Mouse (Mus musculus) hindbrain, embryonic 13.5 days (tissue): Measurements from ENCODE around the gene Zbtb49. TPM values are rescaled to one million over a fixed set of nuclear protein-coding genes. Genes with fewer than 3 reads are reported as not detected.

Experiments used
- ATAC-seq: fragments of 200-750 bp; cut with Nextera tagmentation; 2 replicates; pipeline ENCODE4 v1.8.0; 2017; ENCODE audit warnings: moderate TSS enrichment; ENCODE audit not compliant: low FRiP score
- H3K27ac ChIP-seq: fragments of 300-500 bp; sonication (generic); 2 replicates; pipeline ENCODE4 v1.5.1; 2015; ENCODE audit warnings: inconsistent platforms, mild to moderate bottlenecking, moderate library complexity
- H3K27me3 ChIP-seq: fragments of 300-500 bp; sonication (generic); 2 replicates; pipeline ENCODE4 v1.6.1; 2015; ENCODE audit warnings: mild to moderate bottlenecking, inconsistent platforms
- H3K36me3 ChIP-seq: fragments of 300-500 bp; sonication (generic); 2 replicates; pipeline ENCODE4 v1.6.1; 2015; ENCODE audit warnings: mild to moderate bottlenecking, inconsistent platforms
- H3K4me1 ChIP-seq: fragments of 300-500 bp; sonication (generic); replicated peaks from 2 replicates; pipeline ENCODE4 v1.6.1; 2015; ENCODE audit warnings: inconsistent platforms
- H3K4me2 ChIP-seq: fragments of 300-500 bp; sonication (generic); 2 replicates; pipeline ENCODE4 v1.6.1; 2015; ENCODE audit warnings: inconsistent platforms, mild to moderate bottlenecking, moderate library complexity
- H3K4me3 ChIP-seq: fragments of 300-500 bp; sonication (generic); 2 replicates; pipeline ENCODE4 v1.5.1; 2015; ENCODE audit warnings: mild to moderate bottlenecking, inconsistent platforms
- H3K9ac ChIP-seq: fragments of 300-500 bp; sonication (generic); 2 replicates; pipeline ENCODE4 v1.6.1; 2015; ENCODE audit warnings: mild to moderate bottlenecking, inconsistent platforms
- H3K9me3 ChIP-seq: fragments of 300-500 bp; sonication (generic); 2 replicates; pipeline ENCODE4 v1.6.1; 2016; ENCODE audit warnings: inconsistent platforms
- WGBS: fragments of 180-500 bp; shearing (Covaris S2); methylation state at CpG from one replicate; pipeline ENCODE4 v1.1.7; 2015; 5-methylcytosine and 5-hydroxymethylcytosine counted together
- polyA plus RNA-seq: library from polyadenylated mRNA; unstranded; fragments of >200 nt; fragmentation: Nextera tagmentation; extraction: Ambion mirVana; gene quantifications from 2 replicates; pipeline ENCODE4 v1.2.1, GENCODE M21; 2015

Gene Zbtb49
- polyA plus RNA-seq, result 20.4 and 23.6 TPM in 2 replicates

DNA sequence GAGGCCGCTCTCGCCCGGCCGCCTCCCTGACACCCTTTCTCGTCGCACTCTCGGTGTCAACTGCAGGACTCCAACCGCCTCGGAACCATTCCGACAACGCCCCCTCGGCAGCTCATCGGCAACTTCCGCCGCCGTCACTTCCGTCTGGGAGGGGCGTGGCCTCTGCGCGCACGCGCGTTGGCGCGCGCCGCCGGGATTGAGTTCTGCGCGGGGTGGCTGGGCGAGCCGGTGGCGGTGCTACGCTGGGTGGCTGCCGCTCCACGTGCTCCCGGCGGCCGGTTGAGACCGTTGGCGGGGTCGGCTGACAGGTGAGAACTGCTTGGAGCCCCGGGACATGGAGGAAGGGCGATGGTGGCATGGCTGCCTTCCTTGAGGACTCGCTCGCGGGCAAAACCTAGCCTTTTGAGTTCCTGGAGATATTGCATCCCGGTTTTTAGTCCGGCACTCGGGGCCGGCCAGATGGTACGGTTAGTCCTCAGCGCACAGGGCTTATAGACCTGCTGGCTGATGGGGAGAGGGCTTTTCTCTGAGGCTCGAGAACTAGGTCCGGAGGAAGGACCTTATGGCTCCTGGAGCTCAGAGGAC lies at the start of gene Zbtb49, which contains the start of gene Lyar:
Gene Zbtb49, minus strand, starts transcription at position 130 of the 585 bp plus-strand sequence.
Gene Lyar, plus strand, starts transcription at position 143 of the 585 bp plus-strand sequence.
- H3K4me2 ChIP-seq, result peak within 1 kb of the TSS; percentile 92
- H3K4me3 ChIP-seq, result peak within 1 kb of the TSS; percentile 83
- under 1% methylated on average over 55 of the region's 55 CpGs for WGBS
- peak within 1 kb of the TSS; percentile 86 for H3K27ac ChIP-seq
- no peaks in the 10 kb centered on the region for H3K9me3 ChIP-seq
- H3K36me3 ChIP-seq, result peaks cover 36% of the 10 kb centered on the region
- peak; percentile 94 for ATAC-seq
- H3K27me3 ChIP-seq, result no peaks in the 10 kb centered on the region
- peak within 1 kb of the TSS; percentile 95 for H3K9ac ChIP-seq
- peaks cover 34% of the 10 kb centered on the region for H3K4me1 ChIP-seq

DNA sequence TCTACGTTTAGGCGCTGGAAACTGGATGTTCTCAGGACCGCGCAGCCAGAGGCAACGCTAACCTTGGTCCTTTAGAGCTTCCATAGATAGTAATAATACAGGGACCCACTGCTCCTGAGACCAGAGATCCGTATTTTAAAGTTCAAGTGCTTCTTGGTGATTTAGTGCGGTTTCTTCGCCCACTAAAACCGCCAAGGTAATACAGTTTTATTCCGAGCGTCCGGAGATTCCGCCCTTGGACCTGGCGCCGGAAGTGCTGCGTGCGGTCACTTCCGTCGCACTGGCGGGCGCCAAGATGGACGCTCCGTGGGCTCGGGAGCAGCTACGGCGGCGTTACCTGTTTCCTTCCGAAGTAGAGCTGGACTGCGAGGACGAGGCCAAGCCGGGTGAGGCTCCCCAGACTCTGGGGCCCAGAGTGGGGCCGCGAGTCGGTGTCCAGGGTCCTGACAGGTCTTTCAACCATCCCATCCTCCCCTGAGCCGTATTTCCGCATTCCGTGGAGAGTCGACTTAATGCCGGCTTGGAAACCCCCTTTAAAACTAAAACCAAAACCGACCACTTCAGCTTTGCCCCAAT lies 39.9 kb upstream of the Zbtb49 start, which contains the start of gene Tmem128:
Gene Tmem128, plus strand, starts transcription at position 79 of the 576 bp plus-strand sequence.
- Histone ChIP-seq H3K9me3 (no peaks in the 10 kb centered on the region), H3K4me3 (peak within 1 kb of the TSS; percentile 81), H3K27ac (peak within 1 kb of the TSS; percentile 84), H3K36me3 (peaks cover 29% of the 10 kb centered on the region), H3K27me3 (0 out of 2 replicates have a peak, but pooled peaks cover 7% of the 10 kb centered on the region), H3K9ac (peak within 1 kb of the TSS; percentile 86), H3K4me2 (peak within 1 kb of the TSS; percentile 67), H3K4me1 (peaks cover 10% of the 10 kb centered on the region)
- peak; percentile 80 for ATAC-seq
- under 1% methylated on average over 40 of the region's 40 CpGs for WGBS

DNA sequence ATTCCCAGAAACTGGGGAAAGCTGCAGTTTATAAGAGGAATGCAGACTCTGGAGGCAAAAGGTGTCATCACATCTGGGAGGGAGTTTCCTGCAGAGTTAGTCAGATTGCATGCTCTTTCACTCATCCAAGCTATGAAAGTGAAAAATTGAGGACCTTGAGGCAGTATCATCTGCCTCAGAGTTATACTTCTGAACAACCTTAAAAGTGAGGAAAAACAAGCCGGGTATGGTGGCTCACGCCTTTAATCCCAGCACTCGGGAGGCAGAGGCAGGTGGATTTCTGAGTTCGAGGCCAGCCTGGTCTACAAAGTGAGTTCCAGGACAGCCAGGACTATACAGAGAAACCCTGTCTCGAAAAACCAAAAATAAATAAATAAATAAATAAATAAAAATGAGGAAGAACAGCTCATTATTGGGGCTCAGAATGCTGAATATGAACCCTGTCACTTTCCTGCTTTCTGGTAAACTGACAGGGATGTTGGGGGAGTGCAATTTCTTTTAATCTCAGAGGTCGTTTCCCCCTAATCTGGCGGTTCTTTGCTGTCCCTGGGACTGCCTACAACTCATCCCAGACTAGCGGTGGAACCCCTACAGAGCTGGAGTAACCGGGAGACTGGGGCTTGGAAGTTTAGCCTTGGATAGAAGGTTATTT lies 39.3 kb upstream of the Zbtb49 start:
- Histone ChIP-seq H3K36me3 (peaks cover 23% of the 10 kb centered on the region), H3K27me3 (0 out of 2 replicates have a peak, but pooled peaks cover 7% of the 10 kb centered on the region), H3K4me2 (peak overlapping the region; percentile 67), H3K4me3 (peak overlapping the region; percentile 81), H3K9ac (peak overlapping the region; percentile 86), H3K4me1 (peaks cover 10% of the 10 kb centered on the region), H3K9me3 (no peaks in the 10 kb centered on the region), H3K27ac (peak overlapping the region; percentile 84)
- WGBS, result 46% methylated on average over 9 of the region's 9 CpGs
- ATAC-seq, result 0 out of 2 replicates have a peak, but pooled peaks have one; percentile 28

DNA sequence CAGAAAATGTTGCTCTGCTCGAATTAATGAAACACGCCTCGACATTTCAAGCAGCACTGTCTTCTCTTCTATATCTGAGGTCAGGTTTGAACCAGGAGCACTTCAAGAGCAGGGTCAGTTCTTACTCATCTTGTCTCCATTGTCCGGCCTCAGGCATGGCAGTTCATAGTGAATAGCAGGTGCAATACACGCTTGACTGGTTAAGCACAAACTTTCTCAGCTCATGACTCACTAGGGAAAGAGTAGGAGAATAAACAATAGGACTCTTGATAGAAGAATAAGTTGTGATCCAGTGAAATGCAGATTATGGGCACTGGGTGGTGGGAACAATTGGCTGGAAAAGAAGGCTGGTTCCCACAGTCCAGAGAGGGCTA lies 38.5 kb upstream of the Zbtb49 start:
- Histone ChIP-seq H3K27me3 (0 out of 2 replicates have a peak, but pooled peaks cover 7% of the 10 kb centered on the region), H3K4me2 (no peak overlapping the region), H3K4me3 (no peak overlapping the region), H3K4me1 (peaks cover 10% of the 10 kb centered on the region), H3K9ac (no peak overlapping the region), H3K9me3 (no peaks in the 10 kb centered on the region), H3K27ac (no peak overlapping the region), H3K36me3 (peaks cover 15% of the 10 kb centered on the region)
- no peak for ATAC-seq
- 79% methylated on average over 5 of the region's 5 CpGs for WGBS

DNA sequence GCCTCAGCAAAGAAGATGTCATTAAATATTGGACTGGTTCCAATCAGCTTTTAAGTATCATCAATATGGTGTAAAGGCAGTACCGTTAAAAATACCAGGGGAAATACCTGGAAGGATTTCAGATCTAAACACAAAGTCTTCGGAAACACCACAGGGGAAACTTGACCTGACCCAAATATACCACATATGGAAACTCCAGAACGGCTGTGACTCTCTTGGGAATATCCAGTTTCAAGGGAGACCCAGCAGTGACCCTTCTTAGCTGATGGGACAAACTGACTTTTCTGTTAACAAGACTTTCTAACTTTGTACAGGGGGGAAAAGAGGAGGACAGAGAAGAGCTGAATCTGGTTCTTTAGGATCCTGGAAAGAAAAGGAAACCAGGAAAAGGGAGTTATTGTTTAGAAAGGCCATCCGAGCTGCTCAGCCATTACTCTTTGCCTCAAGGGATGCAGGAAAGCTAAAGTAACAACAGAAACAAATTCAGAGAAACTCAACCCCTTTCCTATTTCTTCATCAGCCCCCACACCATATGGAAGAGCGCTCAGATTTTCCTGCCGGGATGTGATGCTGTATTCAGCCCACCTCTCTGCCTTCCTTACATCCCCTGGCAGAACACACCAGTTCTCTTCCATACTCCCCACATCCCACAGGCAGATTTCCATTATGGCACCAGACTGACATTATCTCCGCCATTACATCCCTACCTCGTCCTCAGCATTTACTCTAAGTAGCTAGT lies 37.9 kb upstream of the Zbtb49 start:
- Histone ChIP-seq H3K4me1 (peaks cover 10% of the 10 kb centered on the region), H3K27me3 (0 out of 2 replicates have a peak, but pooled peaks cover 7% of the 10 kb centered on the region), H3K36me3 (peaks cover 10% of the 10 kb centered on the region), H3K4me2 (no peak overlapping the region), H3K9me3 (no peaks in the 10 kb centered on the region), H3K27ac (no peak overlapping the region), H3K9ac (no peak overlapping the region), H3K4me3 (no peak overlapping the region)
- ATAC-seq, result no peak
- WGBS, result 80% methylated on average over 8 of the region's 8 CpGs

DNA sequence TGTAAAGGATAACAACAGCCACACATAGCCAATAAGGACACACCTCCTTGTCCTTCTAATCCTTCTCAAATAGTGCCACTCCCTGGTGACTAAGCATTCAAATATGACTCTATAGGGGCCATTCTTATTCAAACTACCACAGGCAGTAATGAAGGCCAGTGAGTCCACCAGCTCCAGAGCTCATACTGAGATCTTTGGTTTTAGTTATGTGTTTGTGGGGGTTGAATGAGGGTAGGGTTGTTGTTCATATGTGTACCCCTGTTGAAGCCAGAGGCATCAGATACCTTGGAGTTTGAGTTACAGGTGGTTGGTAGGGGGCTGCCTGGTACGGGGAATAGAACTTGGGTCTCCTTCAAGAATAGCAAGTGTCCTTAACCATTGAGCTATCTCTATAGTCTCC lies 36.3 kb upstream of the Zbtb49 start:
- Histone ChIP-seq H3K27ac (no peak overlapping the region), H3K27me3 (0 out of 2 replicates have a peak, but pooled peaks cover 7% of the 10 kb centered on the region), H3K9me3 (no peaks in the 10 kb centered on the region), H3K4me2 (no peak overlapping the region), H3K4me1 (peaks cover 10% of the 10 kb centered on the region), H3K4me3 (no peak overlapping the region), H3K9ac (no peak overlapping the region), H3K36me3 (no peaks in the 10 kb centered on the region)
- WGBS, result 95% methylated on average over 1 of the region's 1 CpGs
- no peak for ATAC-seq

DNA sequence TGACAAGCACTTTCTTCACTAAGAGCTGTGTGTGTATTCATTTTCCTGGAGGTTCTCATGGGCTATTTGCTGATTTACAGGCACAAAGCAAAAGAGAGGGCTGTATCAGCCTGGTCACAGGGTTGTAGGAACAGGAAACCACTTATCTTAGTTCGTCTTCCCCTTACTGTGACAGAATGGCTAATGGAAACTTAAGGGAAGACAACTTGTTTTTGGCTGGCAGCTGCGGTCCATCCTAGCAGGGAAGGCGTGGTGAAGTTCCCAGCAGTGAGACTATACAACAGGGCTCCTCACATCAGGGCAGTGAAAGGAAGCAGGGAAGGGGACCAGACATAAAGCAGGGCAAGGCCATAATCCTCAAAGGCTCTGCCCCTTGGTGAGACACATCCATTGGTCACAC lies 35.4 kb upstream of the Zbtb49 start:
- no peak overlapping the region for H3K4me2 ChIP-seq
- no peak overlapping the region for H3K9ac ChIP-seq
- H3K36me3 ChIP-seq, result no peaks in the 10 kb centered on the region
- WGBS, result 80% methylated on average over 3 of the region's 3 CpGs
- 0 out of 2 replicates have a peak, but pooled peaks cover 7% of the 10 kb centered on the region for H3K27me3 ChIP-seq
- H3K9me3 ChIP-seq, result no peaks in the 10 kb centered on the region
- ATAC-seq, result no peak
- H3K4me3 ChIP-seq, result no peak overlapping the region
- no peak overlapping the region for H3K27ac ChIP-seq
- H3K4me1 ChIP-seq, result peaks cover 2% of the 10 kb centered on the region; the same call in 1 of the 2 replicates

DNA sequence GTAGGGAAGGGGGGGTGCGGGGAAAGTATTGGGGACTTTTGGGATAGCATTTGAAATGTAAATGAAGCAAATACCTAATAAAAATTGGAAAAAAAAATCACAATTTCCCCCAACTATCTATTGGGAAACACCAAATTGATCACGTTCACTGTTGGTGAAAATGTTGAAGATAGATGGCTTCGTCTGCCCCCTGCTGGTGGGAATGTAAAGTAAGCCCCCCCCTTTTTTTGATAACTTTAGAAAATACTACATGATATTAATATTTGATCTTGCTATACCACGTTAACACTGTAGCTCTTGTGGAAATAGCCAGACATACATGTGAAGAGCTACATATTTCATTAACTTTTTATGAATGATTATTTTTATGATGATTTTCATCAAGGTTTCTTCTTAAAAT lies 34.9 kb upstream of the Zbtb49 start:
- Histone ChIP-seq H3K36me3 (no peaks in the 10 kb centered on the region), H3K4me1 (0 out of 2 replicates have a peak, but pooled peaks cover 2% of the 10 kb centered on the region), H3K4me2 (no peak overlapping the region), H3K9ac (no peak overlapping the region), H3K27ac (no peak overlapping the region), H3K4me3 (no peak overlapping the region), H3K27me3 (0 out of 2 replicates have a peak, but pooled peaks cover 7% of the 10 kb centered on the region), H3K9me3 (no peaks in the 10 kb centered on the region)
- ATAC-seq, result no peak
- WGBS, result 45% methylated on average over 4 of the region's 4 CpGs

DNA sequence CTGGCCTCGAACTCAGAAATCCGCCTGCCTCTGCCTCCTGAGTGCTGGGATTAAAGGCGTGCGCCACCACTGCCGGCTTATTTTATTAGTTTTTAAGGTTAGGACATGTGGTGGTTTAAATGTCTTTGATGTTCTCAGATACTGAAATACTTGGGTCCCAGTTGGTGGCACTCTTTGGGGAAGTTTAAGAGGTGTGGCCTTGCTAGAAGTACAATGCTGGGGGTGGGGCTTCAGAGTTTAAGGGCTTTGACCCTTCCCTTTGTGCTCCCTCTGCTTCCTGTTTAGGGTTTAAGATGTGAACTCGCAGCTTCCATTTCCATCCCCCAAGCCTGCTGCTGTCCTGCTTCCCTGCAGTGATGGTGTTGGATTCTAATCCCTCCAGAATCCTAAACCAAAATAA lies 21.7 kb upstream of the Zbtb49 start:
- peaks cover 11% of the 10 kb centered on the region; the same call in 1 of the 2 replicates for H3K4me1 ChIP-seq
- ATAC-seq, result no peak
- H3K27ac ChIP-seq, result no peak overlapping the region
- WGBS, result 82% methylated on average over 6 of the region's 6 CpGs
- H3K9me3 ChIP-seq, result no peaks in the 10 kb centered on the region
- no peak overlapping the region for H3K9ac ChIP-seq
- H3K36me3 ChIP-seq, result peaks cover under 1% of the 10 kb centered on the region; the same call in 1 of the 2 replicates
- H3K27me3 ChIP-seq, result peaks cover 33% of the 10 kb centered on the region
- H3K4me2 ChIP-seq, result no peak overlapping the region
- H3K4me3 ChIP-seq, result no peak overlapping the region

DNA sequence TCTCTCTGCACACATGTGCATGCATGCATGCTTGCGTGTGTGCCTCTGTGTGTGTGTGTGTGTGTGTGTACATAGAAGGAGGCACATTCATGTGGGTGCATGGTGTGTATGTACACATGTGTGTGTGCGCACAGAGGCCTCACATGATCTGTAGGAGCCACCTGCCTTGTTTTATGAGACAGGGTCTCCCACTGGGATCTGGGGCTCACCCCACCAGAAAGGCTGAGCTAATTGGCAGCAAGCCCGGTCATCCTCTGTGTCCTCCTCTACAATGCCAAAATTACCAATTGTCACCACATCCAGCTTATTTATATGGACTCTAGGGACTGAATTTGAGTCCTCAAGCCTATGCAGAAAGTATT lies 21.2 kb upstream of the Zbtb49 start:
- no peak overlapping the region for H3K9ac ChIP-seq
- H3K4me1 ChIP-seq, result peaks cover 11% of the 10 kb centered on the region; the same call in 1 of the 2 replicates
- peaks cover 34% of the 10 kb centered on the region for H3K27me3 ChIP-seq
- no peak overlapping the region for H3K4me2 ChIP-seq
- ATAC-seq, result peak; percentile 69
- H3K9me3 ChIP-seq, result no peaks in the 10 kb centered on the region
- 71% methylated on average over 3 of the region's 3 CpGs for WGBS
- H3K4me3 ChIP-seq, result no peak overlapping the region
- H3K36me3 ChIP-seq, result peaks cover 6% of the 10 kb centered on the region; the same call in 1 of the 2 replicates
- H3K27ac ChIP-seq, result peak overlapping the region; percentile 25; the same call in 1 of the 2 replicates

DNA sequence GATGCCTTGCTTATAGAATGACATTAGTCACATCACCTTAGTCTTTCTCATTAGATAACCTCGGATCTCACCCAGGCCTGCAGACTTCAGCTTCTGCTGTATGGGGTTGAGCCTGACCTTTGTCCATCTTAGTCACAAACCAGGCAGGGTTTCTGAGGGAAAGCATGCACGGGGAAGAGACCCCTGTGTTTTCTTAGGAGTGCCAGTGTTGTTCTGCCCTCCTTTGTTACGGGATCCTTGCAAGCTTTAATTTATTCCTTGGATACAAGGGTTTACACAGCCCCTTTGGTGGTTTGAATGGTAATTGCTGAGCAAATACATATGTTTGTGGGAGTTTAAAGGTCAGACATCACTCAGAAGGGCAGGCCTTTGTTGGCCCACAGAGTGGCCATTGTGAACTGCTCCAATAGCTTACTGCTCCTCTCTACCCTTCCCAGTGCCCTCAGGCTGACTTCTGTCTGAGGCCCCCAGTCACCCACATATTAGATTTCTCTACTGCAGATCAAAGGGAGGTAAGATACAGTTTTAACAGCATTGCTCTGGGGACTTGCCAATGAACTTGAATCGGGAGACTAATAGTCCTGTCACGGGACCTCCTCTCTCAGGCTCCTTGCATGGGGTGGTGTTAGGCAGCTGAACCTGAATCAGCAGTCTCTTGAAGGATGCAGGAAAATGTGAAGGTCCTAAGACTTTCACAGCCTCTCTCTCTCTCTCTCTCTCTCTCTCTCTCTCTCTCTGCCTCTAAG lies 20.6 kb upstream of the Zbtb49 start:
- H3K9ac ChIP-seq, result no peak overlapping the region
- peaks cover 10% of the 10 kb centered on the region; the same call in 1 of the 2 replicates for H3K36me3 ChIP-seq
- peaks cover 34% of the 10 kb centered on the region for H3K27me3 ChIP-seq
- peak; percentile 73 for ATAC-seq
- H3K9me3 ChIP-seq, result no peaks in the 10 kb centered on the region
- no peak overlapping the region for H3K4me3 ChIP-seq
- peak overlapping the region; percentile 25; the same call in 1 of the 2 replicates for H3K27ac ChIP-seq
- 11% methylated on average over 5 of the region's 5 CpGs for WGBS
- no peak overlapping the region for H3K4me2 ChIP-seq
- H3K4me1 ChIP-seq, result peaks cover 11% of the 10 kb centered on the region; the same call in 1 of the 2 replicates
